Comparison of ENCODE assay signal across 8 mouse cellular contexts in the genomic region with DNA sequence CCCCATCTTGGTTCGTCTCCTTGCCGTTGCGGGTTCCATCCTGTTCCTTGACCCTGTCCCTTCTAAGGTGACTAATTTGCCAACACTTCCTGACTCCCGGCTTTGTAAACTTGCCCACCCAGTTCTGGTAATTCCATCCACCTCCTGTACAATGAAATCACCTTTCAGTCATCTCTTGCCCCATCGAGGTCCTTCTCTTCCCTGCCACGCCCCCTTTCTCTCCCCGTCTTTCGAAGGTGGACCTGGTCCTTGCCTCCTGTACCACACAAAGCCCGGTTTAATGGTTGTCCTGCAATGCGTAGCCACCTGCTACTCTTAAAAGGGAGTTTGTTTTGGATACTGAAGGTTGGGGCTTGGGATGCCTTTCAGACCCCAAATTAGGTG. TPM values are rescaled to one million over a fixed set of nuclear protein-coding genes. Genes with fewer than 3 reads are reported as not detected.
DNase-seq lines count a peak whose midpoint lies in the region; ATAC-seq and TF ChIP-seq lines count a peak whose summit lies in the region.

No protein-coding gene starts in this region.

- no peaks in the 10 kb centered on the region for H3K36me3 ChIP-seq in lung, embryonic 14.5 days (ENCODE audit: insufficient read depth)
- no peaks in the 10 kb centered on the region for H3K36me3 ChIP-seq in midbrain, embryonic 11.5 days (ENCODE audit: control insufficient read depth, insufficient read depth, low read length)

- no peaks in the 10 kb centered on the region for H3K27me3 ChIP-seq in lung, embryonic 14.5 days (ENCODE audit: insufficient read depth, low read length)
- no peaks in the 10 kb centered on the region for H3K27me3 ChIP-seq in midbrain, embryonic 11.5 days (ENCODE audit: control insufficient read depth, insufficient read depth, low read length)

- H3K4me2 ChIP-seq in lung, embryonic 14.5 days: peak overlapping the region; percentile 61
- H3K4me2 ChIP-seq in midbrain, embryonic 11.5 days: peak overlapping the region; percentile 85

- no peaks in the 10 kb centered on the region for H3K4me1 ChIP-seq in lung, embryonic 14.5 days (ENCODE audit: insufficient read depth)
- peaks cover 3% of the 10 kb centered on the region; the same call in 1 of the 2 replicates for H3K4me1 ChIP-seq in midbrain, embryonic 11.5 days (ENCODE audit: control insufficient read depth, insufficient read depth, low read length)

- peak overlapping the region; percentile 94 for H3K4me3 ChIP-seq in lung, embryonic 14.5 days (ENCODE audit: low read depth, low read length)
- peak overlapping the region; percentile 85 for H3K4me3 ChIP-seq in midbrain, embryonic 11.5 days (ENCODE audit: low read depth, low read length)

- WGBS in lung, embryonic 14.5 days: 2% methylated on average over 10 of the region's 10 CpGs
- 1% methylated on average over 10 of the region's 10 CpGs for WGBS in midbrain, embryonic 11.5 days

- H3K27ac ChIP-seq in lung, embryonic 14.5 days (ENCODE audit: low read depth): no peak overlapping the region
- H3K27ac ChIP-seq in midbrain, embryonic 11.5 days (ENCODE audit: low read depth, low read length): no peak overlapping the region

- TF ChIP-seq CTCF in lung, embryonic 14.5 days (IDR thresholded peaks at IDR 0.05; ENCODE audit: low read depth): no peak

- peak; percentile 26 for DNase-seq in lung, embryonic 14.5 days
- DNase-seq in lung, postnatal 4 days: no peak
- peak; percentile 49 for DNase-seq in induced T-regulatory cell, adult 2 months (ENCODE audit: low read depth)
- peak; percentile 87 for DNase-seq in midbrain, embryonic 11.5 days (ENCODE audit: low spot score, missing footprints)
- no peak for DNase-seq in B cell, adult 2 months
- DNase-seq in left cerebral cortex, postnatal 10 days (ENCODE audit: extremely low spot score in 1 of 2, low spot score in 2 of 2): no peak
- DNase-seq in ovary, postnatal 14 days (ENCODE audit: low spot score): no peak

- ATAC-seq in lung, embryonic 14.5 days (ENCODE audit: insufficient read depth): no peak; the same call in 1 of the 2 replicates
- ATAC-seq in common myeloid progenitor, adult 5-6 weeks (replicated peaks; ENCODE audit: low read depth, poor library complexity, severe bottlenecking): peak; percentile 5
- peak; percentile 10; the same call in 1 of the 2 replicates for ATAC-seq in midbrain, embryonic 11.5 days (ENCODE audit: low FRiP score)

- peak overlapping the region; percentile 81 for H3K9ac ChIP-seq in lung, embryonic 14.5 days
- H3K9ac ChIP-seq in midbrain, embryonic 11.5 days (ENCODE audit: low read length): peak overlapping the region; percentile 76

- no peaks in the 10 kb centered on the region for H3K9me3 ChIP-seq in lung, embryonic 14.5 days (ENCODE audit: low read depth, low read length)
- H3K9me3 ChIP-seq in midbrain, embryonic 11.5 days (ENCODE audit: control insufficient read depth, low read length): no peaks in the 10 kb centered on the region

- intact Hi-C loops in left cerebral cortex, postnatal 10 days (cut with DNase I): loop anchor here (5.0 kb wide), 1 partner anchor 142 kb away; no protein-coding TSS in a partner anchor

RNA-seq across cellular contexts. Expression of a gene that starts 0.8 kb away (rescaled TPM):
- 150 and 154 TPM in 2 replicates for polyA plus RNA-seq in lung, embryonic 14.5 days (2014; fragmentation: Nextera tagmentation; extraction: Ambion mirVana)
- total RNA-seq in common myeloid progenitor, adult 5-6 weeks (2017): 74.5 and 76.4 TPM in 2 replicates
- polyA plus RNA-seq in midbrain, embryonic 11.5 days (2014; fragmentation: Nextera tagmentation; extraction: Ambion mirVana): 164 TPM in 2 replicates
- 10 to 100 TPM; 65.6 to 73.2 TPM for total RNA-seq in left cerebral cortex, postnatal 10 days (2021)

RNA-seq across cellular contexts. Expression of a gene that starts 14.0 kb away (rescaled TPM):
- polyA plus RNA-seq in lung, embryonic 14.5 days (2014; fragmentation: Nextera tagmentation; extraction: Ambion mirVana): 75.3 and 88.6 TPM in 2 replicates
- 24.2 and 33.8 TPM in 2 replicates for total RNA-seq in common myeloid progenitor, adult 5-6 weeks (2017)
- 119 and 121 TPM in 2 replicates for polyA plus RNA-seq in midbrain, embryonic 11.5 days (2014; fragmentation: Nextera tagmentation; extraction: Ambion mirVana)
- 10 to 100 TPM; 46.6 to 54.8 TPM for total RNA-seq in left cerebral cortex, postnatal 10 days (2021)

RNA-seq across cellular contexts. Expression of a gene that starts 45.5 kb away (rescaled TPM):
- 12.4 and 13.0 TPM in 2 replicates for polyA plus RNA-seq in lung, embryonic 14.5 days (2014; fragmentation: Nextera tagmentation; extraction: Ambion mirVana)
- total RNA-seq in common myeloid progenitor, adult 5-6 weeks (2017): 17.2 and 20.1 TPM in 2 replicates
- 4.1 and 4.5 TPM in 2 replicates for polyA plus RNA-seq in midbrain, embryonic 11.5 days (2014; fragmentation: Nextera tagmentation; extraction: Ambion mirVana)
- total RNA-seq in left cerebral cortex, postnatal 10 days (2021): 1 to 10 TPM; 5.7 to 6.2 TPM

Comparison
In these comparisons a context has a peak if more than half of its experiments do, and no peak if none do; other contexts are left out.
1. DNase-seq: peak in lung, embryonic 14.5 days (single experiment), induced T-regulatory cell, adult 2 months (single experiment) and midbrain, embryonic 11.5 days (single experiment); none in lung, postnatal 4 days (0 of 2), B cell, adult 2 months (0 of 2), left cerebral cortex, postnatal 10 days (0 of 2) and ovary, postnatal 14 days (single experiment).